Mouse (Mus musculus) frontal cortex, postnatal 36 days (tissue): ENCODE data around the gene Cped1.

Source experiments
- DNase-seq, 2 experiments: peaks; one replicate each; pipeline ENCODE4 v3.0.0; 2022; ENCODE audit warnings: low spot score in 2 of 2

The Cped1 gene

DNA sequence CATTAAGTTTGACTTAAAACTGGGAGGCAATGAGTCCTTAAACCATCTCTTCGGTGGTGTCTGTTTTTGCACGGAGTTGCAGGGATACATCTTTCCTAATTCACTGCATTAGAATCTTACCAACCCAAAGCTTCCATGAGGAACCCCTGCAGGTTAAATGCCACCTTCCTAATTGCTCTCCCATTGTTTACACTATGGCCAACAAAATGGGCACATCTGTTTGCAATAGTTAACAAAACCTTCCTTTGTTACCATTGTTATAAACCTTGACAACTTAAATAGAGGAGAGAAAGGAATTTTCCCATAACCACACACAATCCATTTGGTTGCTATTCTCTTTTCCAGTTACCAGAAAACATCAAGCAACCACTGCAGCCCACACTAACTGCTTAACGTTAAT is 308.2 kb downstream of the Cped1 start:
- DNase-seq = no peak

DNA sequence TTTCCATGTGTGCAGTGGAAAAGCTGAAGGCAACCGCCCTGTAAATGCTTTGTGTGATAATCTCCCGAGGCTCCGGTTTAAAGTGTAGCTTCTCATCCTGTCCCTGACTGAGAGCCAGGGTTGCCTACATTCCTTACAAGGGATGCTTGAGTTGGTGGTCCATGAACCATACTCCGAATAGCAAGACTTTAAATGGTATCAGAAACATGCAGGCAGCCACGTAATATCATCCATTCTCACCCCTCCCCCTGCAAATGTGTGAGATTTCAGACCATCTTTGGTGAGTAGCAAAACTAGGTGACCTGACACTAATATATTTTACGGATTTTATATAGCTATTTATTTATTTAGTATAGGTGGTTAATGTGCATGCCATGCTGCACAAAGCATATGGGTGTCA is 311.3 kb downstream of the Cped1 start:
- DNase-seq = no peak

DNA sequence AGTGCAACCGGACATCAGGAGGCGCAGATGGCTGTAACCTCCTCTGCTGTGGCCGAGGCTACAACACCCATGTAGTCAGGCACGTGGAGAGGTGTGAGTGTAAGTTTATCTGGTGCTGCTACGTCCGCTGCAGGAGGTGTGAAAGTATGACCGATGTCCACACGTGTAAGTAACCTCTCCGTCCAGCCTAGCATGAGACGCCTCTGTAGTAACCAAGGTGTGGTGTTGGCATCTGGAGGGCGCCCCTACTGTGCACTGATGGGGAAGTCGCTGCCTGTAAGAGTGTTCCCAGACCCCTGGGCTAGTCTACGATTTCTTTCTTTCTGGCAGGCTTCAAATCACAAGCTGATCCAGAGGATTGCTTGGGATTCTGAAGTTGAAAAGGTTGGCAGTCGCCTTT is 312.3 kb downstream of the Cped1 start:
- no peak for DNase-seq
